Mouse (Mus musculus) limb, embryonic 14.5 days (tissue): ENCODE measurements around the gene Dhrs7. TPM values are rescaled to one million over a fixed set of nuclear protein-coding genes. Genes with fewer than 3 reads are reported as not detected.

Experiments
- ATAC-seq: fragments of 200-750 bp; cut with Nextera tagmentation; 2 replicates; pipeline ENCODE4 v1.8.0; 2017; ENCODE audit warnings: low read depth, moderate number of reproducible peaks, moderate TSS enrichment; ENCODE audit not compliant: low FRiP score
- DNase-seq: peaks from one replicate; pipeline ENCODE4 v3.0.0-alpha.2; 2015; ENCODE audit warnings: low spot score
- H3K27ac ChIP-seq: fragments of 300-500 bp; sonication (generic); replicated peaks from 2 replicates; pipeline ENCODE4 v1.5.1; 2014; ENCODE audit warnings: low read depth, mild to moderate bottlenecking, low read length, moderate library complexity, mixed read lengths
- H3K27me3 ChIP-seq: fragments of 300-500 bp; sonication (generic); 2 replicates; pipeline ENCODE4 v1.6.1; 2014; ENCODE audit warnings: low read length, mixed read lengths; ENCODE audit not compliant: control insufficient read depth, insufficient read depth
- H3K36me3 ChIP-seq: fragments of 300-500 bp; sonication (generic); 2 replicates; pipeline ENCODE4 v1.6.1; 2014; ENCODE audit warnings: mild to moderate bottlenecking, low read length, moderate library complexity, mixed read lengths; ENCODE audit not compliant: control insufficient read depth, insufficient read depth
- H3K4me1 ChIP-seq: fragments of 300-500 bp; sonication (generic); 2 replicates; pipeline ENCODE4 v1.6.1; 2014; ENCODE audit warnings: antibody characterized with exemption, low read length, mixed read lengths; ENCODE audit not compliant: control insufficient read depth, insufficient read depth
- H3K4me2 ChIP-seq: fragments of 300-500 bp; sonication (generic); replicated peaks from 2 replicates; pipeline ENCODE4 v1.6.1; 2014; ENCODE audit warnings: low read depth, mild to moderate bottlenecking, low read length, moderate library complexity; ENCODE audit not compliant: severe bottlenecking
- H3K4me3 ChIP-seq: fragments of 300-500 bp; sonication (generic); replicated peaks from 2 replicates; pipeline ENCODE4 v1.5.1; 2014; ENCODE audit warnings: low read length
- H3K9ac ChIP-seq: fragments of 300-500 bp; sonication (generic); 2 replicates; pipeline ENCODE4 v1.6.1; 2014; ENCODE audit warnings: mild to moderate bottlenecking, low read depth, low read length, moderate library complexity; ENCODE audit not compliant: severe bottlenecking
- H3K9me3 ChIP-seq: fragments of 300-500 bp; sonication (generic); 2 replicates; pipeline ENCODE4 v1.6.1; 2016; ENCODE audit warnings: low read length; ENCODE audit not compliant: control insufficient read depth
- POLR2A ChIP-seq: fragments of 200-500 bp; IDR thresholded peaks from 2 replicates; pipeline ENCODE4 v1.8.0; 2012; ENCODE audit warnings: inconsistent platforms, mild to moderate bottlenecking, moderate library complexity, borderline replicate concordance; ENCODE audit not compliant: insufficient read depth, insufficient read length; ENCODE audit errors: extremely low read depth
- WGBS: fragments of 180-500 bp; shearing (Covaris S2); extraction: QIAGEN DNeasy Blood & Tissue Kit; methylation state at CpG from one replicate; pipeline ENCODE4 v1.1.7; 2014; 5-methylcytosine and 5-hydroxymethylcytosine counted together
- polyA plus RNA-seq, 2 experiments: library from polyadenylated mRNA; depleted of rRNA in 1 of 2; stranded (reverse) in 1 of 2; unstranded in 1 of 2; fragments of >200 nt; fragmentation: Nextera tagmentation in 1 of 2; extraction: Ambion mirVana in 1 of 2; gene quantifications; 2 replicates each; pipeline versions ENCODE4 v1.2.1 to v1.2.3; 2012 to 2014

Dhrs7 gene
- polyA plus RNA-seq, 2 experiments = 18.6 to 38.6 TPM

DNA sequence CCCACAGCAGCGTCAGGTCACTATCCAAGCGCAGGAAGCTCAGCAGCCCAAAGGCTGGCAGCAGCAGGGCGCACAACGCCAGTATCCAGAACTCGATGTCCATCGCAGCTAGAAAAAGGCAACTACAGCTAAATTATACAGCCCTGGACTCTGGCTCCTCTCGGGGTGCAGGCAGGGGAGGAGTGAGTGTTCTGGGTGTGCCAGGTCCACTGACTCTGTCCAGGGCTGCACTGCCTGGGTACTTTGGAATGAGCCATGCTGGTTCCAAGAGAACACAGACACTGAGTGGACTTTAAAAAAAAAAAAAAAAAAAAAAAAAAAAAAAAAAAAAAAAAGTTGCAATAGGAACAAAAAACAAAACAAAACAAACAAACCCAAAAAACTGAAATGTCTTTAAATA lies 36.0 kb downstream of the Dhrs7 start:
- Histone ChIP-seq H3K4me3 (no peak overlapping the region), H3K4me2 (no peak overlapping the region), H3K4me1 (no peaks in the 10 kb centered on the region), H3K9ac (no peak overlapping the region), H3K9me3 (no peaks in the 10 kb centered on the region), H3K27me3 (no peaks in the 10 kb centered on the region), H3K27ac (no peak overlapping the region), H3K36me3 (no peaks in the 10 kb centered on the region)
- no peak for TF ChIP-seq POLR2A
- no peak for ATAC-seq
- no peak for DNase-seq
- WGBS = 91% methylated on average over 7 of the region's 7 CpGs

DNA sequence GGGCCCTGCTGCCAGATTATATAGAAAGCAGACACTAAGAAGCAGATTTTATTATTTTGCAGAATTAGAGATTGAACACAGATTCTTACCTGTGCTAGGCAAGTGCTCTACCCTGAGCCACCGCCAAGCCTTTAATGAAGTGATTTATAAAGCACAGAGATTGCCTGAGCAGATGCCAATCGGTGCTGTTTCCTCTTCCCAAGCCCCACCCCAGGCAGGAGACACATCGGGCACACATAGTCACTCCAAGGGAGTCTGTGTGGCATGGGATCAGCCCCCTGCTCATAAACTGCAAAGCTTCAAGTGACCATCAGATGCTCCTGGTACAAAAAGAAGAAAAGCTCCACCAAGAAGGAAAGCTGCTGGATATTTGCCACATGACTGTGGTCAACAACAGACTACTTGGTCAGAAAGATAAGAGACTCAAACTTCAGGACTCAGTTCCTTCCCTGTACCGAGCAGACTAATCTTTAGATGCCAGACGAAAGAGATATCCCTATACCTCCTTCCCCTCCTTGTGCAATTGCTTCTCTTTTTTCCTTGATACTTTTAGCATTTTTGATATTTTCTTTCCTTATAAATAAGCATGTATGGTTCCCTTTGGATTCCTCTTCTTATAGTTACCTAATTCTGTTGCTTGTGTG lies 41.7 kb downstream of the Dhrs7 start:
- Histone ChIP-seq H3K4me2 (no peak overlapping the region), H3K27me3 (no peaks in the 10 kb centered on the region), H3K4me1 (no peaks in the 10 kb centered on the region), H3K36me3 (no peaks in the 10 kb centered on the region), H3K9ac (no peak overlapping the region), H3K4me3 (no peak overlapping the region), H3K9me3 (no peaks in the 10 kb centered on the region), H3K27ac (no peak overlapping the region)
- no peak for DNase-seq
- no peak for TF ChIP-seq POLR2A
- no peak for ATAC-seq
- 74% methylated on average over 5 of the region's 5 CpGs for WGBS

DNA sequence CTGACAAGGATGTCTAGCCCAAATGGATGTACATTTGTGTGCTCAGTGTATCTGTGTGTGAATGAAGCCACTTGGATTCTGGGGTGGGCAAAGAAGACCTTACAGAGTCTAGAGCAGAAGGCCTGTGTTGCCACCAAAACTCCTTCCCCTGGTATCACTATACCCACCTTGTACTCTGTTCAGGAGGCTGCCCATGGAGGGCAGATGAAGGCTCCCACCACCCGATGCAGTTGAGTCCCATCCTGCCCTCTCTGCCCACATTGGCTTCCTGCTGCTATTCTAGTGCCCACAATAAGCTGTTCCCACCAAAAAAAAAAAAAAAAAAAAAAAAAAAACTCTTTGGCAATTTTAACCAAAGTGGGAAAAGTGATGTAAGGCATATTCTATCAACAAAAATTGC lies 43.3 kb downstream of the Dhrs7 start:
- WGBS = 78% methylated on average over 1 of the region's 1 CpGs
- DNase-seq (no peak), ATAC-seq (no peak)
- no peak for TF ChIP-seq POLR2A
- H3K9ac ChIP-seq = no peak overlapping the region
- no peaks in the 10 kb centered on the region for H3K27me3 ChIP-seq
- H3K9me3 ChIP-seq = no peaks in the 10 kb centered on the region
- H3K4me3 ChIP-seq = no peak overlapping the region
- no peaks in the 10 kb centered on the region for H3K36me3 ChIP-seq
- H3K27ac ChIP-seq = no peak overlapping the region
- H3K4me2 ChIP-seq = no peak overlapping the region
- H3K4me1 ChIP-seq = no peaks in the 10 kb centered on the region

DNA sequence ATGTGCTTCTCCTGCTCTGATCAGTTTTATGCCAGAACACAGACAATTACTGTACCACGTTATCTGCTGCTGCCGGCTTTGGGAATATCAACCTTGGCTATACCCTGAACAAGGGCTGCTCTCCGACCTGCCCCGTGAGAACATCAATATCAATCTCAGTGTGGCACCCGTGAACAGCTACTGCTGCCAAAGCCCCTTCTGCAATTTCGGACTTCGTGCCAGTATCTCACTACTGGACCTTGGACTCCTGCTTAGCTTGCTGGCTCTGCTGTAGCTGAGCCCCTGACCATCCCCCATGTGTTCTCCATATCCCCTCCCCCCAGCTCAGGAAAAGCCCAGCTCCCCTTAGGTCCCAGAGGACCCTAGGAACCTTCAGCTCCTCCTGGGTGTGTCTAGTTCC lies 43.9 kb downstream of the Dhrs7 start:
- WGBS = 95% methylated on average over 7 of the region's 7 CpGs
- H3K4me2 ChIP-seq = no peak overlapping the region
- no peaks in the 10 kb centered on the region for H3K4me1 ChIP-seq
- no peaks in the 10 kb centered on the region for H3K27me3 ChIP-seq
- no peak overlapping the region for H3K9ac ChIP-seq
- H3K27ac ChIP-seq = no peak overlapping the region
- DNase-seq = no peak
- no peaks in the 10 kb centered on the region for H3K36me3 ChIP-seq
- no peaks in the 10 kb centered on the region for H3K9me3 ChIP-seq
- no peak for TF ChIP-seq POLR2A
- no peak for ATAC-seq
- H3K4me3 ChIP-seq = no peak overlapping the region

- Histone ChIP-seq H3K4me2 (no peak overlapping the region), H3K36me3 (no peaks in the 10 kb centered on the region), H3K27ac (no peak overlapping the region), H3K9me3 (no peaks in the 10 kb centered on the region), H3K4me3 (no peak overlapping the region), H3K27me3 (no peaks in the 10 kb centered on the region), H3K9ac (no peak overlapping the region), H3K4me1 (no peaks in the 10 kb centered on the region)
- ATAC-seq (no peak), DNase-seq (no peak)
- 85% methylated on average over 3 of the region's 3 CpGs for WGBS
- no peak for TF ChIP-seq POLR2A
Observed at GRCm38 (mm10) chr12:72612053-72612452, 52.7 kb downstream of the Dhrs7 start.

Other genes with a start within 250 kb of the Dhrs7 start
- 0.17 and 0.30 TPM in 2 replicates for gene Lrrc9, start 223.0 kb downstream of the Dhrs7 start, polyA plus RNA-seq (2012; rRNA removed)
- 0.10 and 0.40 TPM in 2 replicates for gene Lrrc9, start 223.0 kb downstream of the Dhrs7 start, polyA plus RNA-seq (2014; fragmentation: Nextera tagmentation; extraction: Ambion mirVana)
- 10.1 and 10.2 TPM in 2 replicates for gene Pcnx4, start 128.5 kb downstream of the Dhrs7 start, polyA plus RNA-seq (2012; rRNA removed)
- gene Pcnx4, start 128.5 kb downstream of the Dhrs7 start, polyA plus RNA-seq (2014; fragmentation: Nextera tagmentation; extraction: Ambion mirVana) = 12.4 and 13.5 TPM in 2 replicates
- gene Gm4756, start 15.2 kb downstream of the Dhrs7 start, polyA plus RNA-seq (2012; rRNA removed) = not detected in 2 replicates
- gene Gm4756, start 15.2 kb downstream of the Dhrs7 start, polyA plus RNA-seq (2014; fragmentation: Nextera tagmentation; extraction: Ambion mirVana) = not detected in 2 replicates
- gene Ppm1a, start 92.5 kb upstream of the Dhrs7 start, polyA plus RNA-seq (2012; rRNA removed) = 80.7 and 84.7 TPM in 2 replicates
- 76.5 and 77.0 TPM in 2 replicates for gene Ppm1a, start 92.5 kb upstream of the Dhrs7 start, polyA plus RNA-seq (2014; fragmentation: Nextera tagmentation; extraction: Ambion mirVana)